Mouse (Mus musculus) lung, embryonic 16.5 days (tissue): ENCODE data around the gene Trabd2b. TPM values are rescaled to one million over a fixed set of nuclear protein-coding genes. Genes with fewer than 3 reads are reported as not detected.

Source experiments
- ATAC-seq: fragments of 200-750 bp; cut with Nextera tagmentation; 2 replicates; pipeline ENCODE4 v1.8.0; 2017; ENCODE audit warnings: low read depth, mild to moderate bottlenecking, moderate library complexity
- H3K27ac ChIP-seq: fragments of 300-500 bp; sonication (generic); 2 replicates; pipeline ENCODE4 v1.5.1; 2014; ENCODE audit warnings: mild to moderate bottlenecking, control low read depth, low read length
- H3K27me3 ChIP-seq: fragments of 300-500 bp; sonication (generic); 2 replicates; pipeline ENCODE4 v1.6.1; 2014; ENCODE audit warnings: low read depth, low read length, mixed read lengths; ENCODE audit not compliant: control insufficient read depth, insufficient read depth
- H3K36me3 ChIP-seq: fragments of 300-500 bp; sonication (generic); 2 replicates; pipeline ENCODE4 v1.6.1; 2014; ENCODE audit warnings: low read length; ENCODE audit not compliant: control insufficient read depth, insufficient read depth
- H3K4me1 ChIP-seq: fragments of 300-500 bp; sonication (generic); replicated peaks from 2 replicates; pipeline ENCODE4 v1.6.1; 2014; ENCODE audit warnings: low read length, mixed read lengths; ENCODE audit not compliant: control insufficient read depth, insufficient read depth
- H3K4me2 ChIP-seq: fragments of 300-500 bp; sonication (generic); 2 replicates; pipeline ENCODE4 v1.6.1; 2014; ENCODE audit warnings: low read depth, low read length, control low read depth
- H3K4me3 ChIP-seq: fragments of 300-500 bp; sonication (generic); 2 replicates; pipeline ENCODE4 v1.5.1; 2014; ENCODE audit warnings: mild to moderate bottlenecking, low read length, control low read depth
- H3K9ac ChIP-seq: fragments of 300-500 bp; sonication (generic); 2 replicates; pipeline ENCODE4 v1.6.1; 2014; ENCODE audit warnings: low read length, control low read depth
- H3K9me3 ChIP-seq: fragments of 300-500 bp; sonication (generic); 2 replicates; pipeline ENCODE4 v1.6.1; 2016; ENCODE audit warnings: low read length; ENCODE audit not compliant: control insufficient read depth
- WGBS: fragments of 180-500 bp; shearing (Covaris S2); extraction: QIAGEN DNeasy Blood & Tissue Kit; methylation state at CpG from one replicate; pipeline ENCODE4 v1.1.7; 2014; 5-methylcytosine and 5-hydroxymethylcytosine counted together
- polyA plus RNA-seq: library from polyadenylated mRNA; unstranded; fragments of >200 nt; fragmentation: Nextera tagmentation; extraction: Ambion mirVana; gene quantifications from 2 replicates; pipeline ENCODE4 v1.2.1, GENCODE M21; 2015

Trabd2b gene
- polyA plus RNA-seq, 1 experiment from 2014 or later: 5.4 TPM

DNA sequence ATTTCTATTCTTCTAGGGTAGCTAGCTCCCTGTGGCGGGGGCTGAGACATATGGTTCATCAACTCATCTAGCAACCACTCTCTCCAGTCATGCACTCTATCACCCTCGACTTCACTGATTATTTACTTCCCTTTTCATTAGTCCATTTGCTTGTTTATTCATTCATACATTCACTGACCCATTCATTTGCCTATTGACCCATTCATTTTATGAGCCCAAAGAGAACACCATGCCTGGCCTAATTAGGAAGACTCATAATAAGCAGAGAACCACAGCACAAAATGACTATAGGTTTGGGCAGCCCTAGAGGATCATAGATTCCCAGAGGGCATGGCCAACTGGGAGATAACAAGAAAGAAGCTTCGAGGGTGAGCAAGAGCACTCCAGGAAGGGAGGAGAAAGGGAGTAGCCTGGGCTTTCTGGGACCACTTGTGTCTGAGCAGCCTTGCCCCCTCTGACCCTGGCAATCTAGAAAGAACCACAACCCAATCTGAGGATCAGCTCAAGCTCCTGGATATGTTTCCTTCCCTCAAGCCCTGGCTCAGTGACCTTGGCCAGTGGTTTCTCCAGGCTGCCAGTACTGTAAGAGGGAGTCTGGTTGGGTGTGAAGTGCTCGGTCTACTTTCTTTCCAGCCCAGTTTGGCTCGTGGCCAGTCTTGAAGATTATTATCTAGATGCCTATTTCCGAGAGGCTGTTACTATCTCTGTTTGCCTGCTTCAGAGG, 61.0 kb downstream of the Trabd2b start:
- peaks cover 32% of the 10 kb centered on the region for H3K4me1 ChIP-seq
- peak overlapping the region; percentile 16; the same call in 1 of the 2 replicates for H3K4me2 ChIP-seq
- H3K36me3 ChIP-seq: no peaks in the 10 kb centered on the region
- no peak overlapping the region for H3K4me3 ChIP-seq
- H3K9ac ChIP-seq: no peak overlapping the region
- ATAC-seq: peak; percentile 63
- no peaks in the 10 kb centered on the region for H3K9me3 ChIP-seq
- WGBS: 30% methylated on average over 6 of the region's 6 CpGs
- H3K27me3 ChIP-seq: no peaks in the 10 kb centered on the region
- no peak overlapping the region for H3K27ac ChIP-seq

- Histone ChIP-seq H3K4me3 (no peak overlapping the region), H3K4me2 (peak overlapping the region; percentile 16; the same call in 1 of the 2 replicates), H3K9me3 (no peaks in the 10 kb centered on the region), H3K27ac (no peak overlapping the region), H3K36me3 (no peaks in the 10 kb centered on the region), H3K27me3 (no peaks in the 10 kb centered on the region), H3K4me1 (peaks cover 32% of the 10 kb centered on the region), H3K9ac (no peak overlapping the region)
- WGBS: 18% methylated on average over 7 of the region's 7 CpGs
- peak; percentile 29 for ATAC-seq
Measured at GRCm38 (mm10) chr4:114468095-114468429, 61.5 kb downstream of the Trabd2b start.

- Histone ChIP-seq H3K4me3 (no peak overlapping the region), H3K27me3 (no peaks in the 10 kb centered on the region), H3K4me1 (peaks cover 32% of the 10 kb centered on the region), H3K9ac (no peak overlapping the region), H3K36me3 (no peaks in the 10 kb centered on the region), H3K9me3 (no peaks in the 10 kb centered on the region), H3K4me2 (no peak overlapping the region), H3K27ac (no peak overlapping the region)
- no peak for ATAC-seq
- 58% methylated on average over 1 of the region's 1 CpGs for WGBS
Measured at GRCm38 (mm10) chr4:114469881-114470280, 63.4 kb downstream of the Trabd2b start.

GRCm38 (mm10) chr4:114472143-114472542, 65.6 kb downstream of the Trabd2b start:
- no peaks in the 10 kb centered on the region for H3K9me3 ChIP-seq
- H3K9ac ChIP-seq: no peak overlapping the region
- no peak overlapping the region for H3K4me2 ChIP-seq
- 67% methylated on average over 5 of the region's 5 CpGs for WGBS
- H3K27ac ChIP-seq: no peak overlapping the region
- no peak overlapping the region for H3K4me3 ChIP-seq
- H3K27me3 ChIP-seq: no peaks in the 10 kb centered on the region
- H3K4me1 ChIP-seq: peaks cover 21% of the 10 kb centered on the region
- H3K36me3 ChIP-seq: no peaks in the 10 kb centered on the region
- ATAC-seq: peak; percentile 63

DNA sequence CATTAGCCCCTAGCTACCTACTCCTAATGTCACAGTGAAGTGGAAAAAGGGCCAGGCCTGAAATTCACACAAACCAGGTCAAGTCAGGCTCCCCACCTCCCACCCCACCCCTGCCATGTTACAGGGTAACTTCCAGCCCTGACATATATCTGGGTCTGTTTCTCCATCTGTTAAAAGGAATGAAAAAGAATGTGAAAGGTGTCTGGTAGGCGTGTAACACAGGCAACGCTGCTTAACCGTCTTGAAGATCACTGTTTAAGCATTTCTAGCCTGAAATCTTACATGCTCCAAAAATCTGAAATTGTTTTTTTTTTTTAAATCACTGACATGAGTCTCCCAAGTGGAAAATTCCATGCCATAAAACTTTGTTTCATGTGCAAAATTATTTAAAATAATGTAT, 69.8 kb downstream of the Trabd2b start:
- ATAC-seq: no peak
- WGBS: 76% methylated on average over 3 of the region's 3 CpGs

DNA sequence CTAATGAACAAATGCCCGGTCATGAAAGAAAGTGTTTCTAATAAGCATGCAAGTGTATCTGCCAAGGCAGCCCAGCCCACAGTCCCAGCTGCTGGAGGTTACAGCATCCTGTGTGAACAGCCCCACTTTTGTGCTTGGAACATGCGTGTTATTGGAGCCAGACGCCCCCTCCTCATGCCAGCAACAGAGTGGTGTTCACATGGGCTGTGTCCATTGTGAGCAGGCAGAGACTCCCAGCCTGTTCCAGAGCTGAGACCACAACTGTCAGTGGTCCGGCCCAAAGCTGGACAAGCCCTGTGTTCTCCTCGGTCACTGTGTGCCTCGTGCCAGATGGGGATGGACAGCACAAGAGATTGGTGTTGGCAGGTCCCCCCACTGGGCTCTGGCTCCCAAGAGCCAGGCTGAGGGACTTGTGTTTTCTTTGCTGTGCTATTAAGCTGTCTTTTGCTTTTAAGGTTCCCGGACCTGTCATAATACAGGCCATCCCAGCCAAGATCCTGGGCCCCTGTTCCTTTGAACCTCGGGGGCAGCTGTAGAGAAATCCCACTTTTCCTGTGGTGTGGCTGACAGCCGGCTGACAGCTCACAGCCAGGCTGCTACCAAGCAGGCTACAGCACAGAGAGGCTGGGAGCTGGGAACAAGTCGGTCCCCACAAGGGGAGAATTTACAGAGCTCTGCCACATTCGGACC, 70.7 kb downstream of the Trabd2b start:
- Histone ChIP-seq H3K27ac (no peak overlapping the region), H3K4me2 (no peak overlapping the region), H3K4me3 (no peak overlapping the region), H3K9ac (no peak overlapping the region), H3K36me3 (no peaks in the 10 kb centered on the region), H3K9me3 (no peaks in the 10 kb centered on the region), H3K27me3 (no peaks in the 10 kb centered on the region), H3K4me1 (peaks cover 5% of the 10 kb centered on the region; the same call in 1 of the 2 replicates)
- 28% methylated on average over 11 of the region's 11 CpGs for WGBS
- peak; percentile 45 for ATAC-seq

More for the DNA sequence above, 69.8 kb downstream of the Trabd2b start:
- Histone ChIP-seq H3K4me1 (peaks cover 5% of the 10 kb centered on the region; the same call in 1 of the 2 replicates), H3K27me3 (no peaks in the 10 kb centered on the region), H3K9me3 (no peaks in the 10 kb centered on the region), H3K27ac (no peak overlapping the region), H3K36me3 (no peaks in the 10 kb centered on the region), H3K4me3 (no peak overlapping the region), H3K9ac (no peak overlapping the region), H3K4me2 (no peak overlapping the region)

- H3K27me3 ChIP-seq: no peaks in the 10 kb centered on the region
- H3K4me2 ChIP-seq: no peak overlapping the region
- H3K4me3 ChIP-seq: no peak overlapping the region
- 57% methylated on average over 5 of the region's 5 CpGs for WGBS
- ATAC-seq: no peak
- no peaks in the 10 kb centered on the region for H3K9me3 ChIP-seq
- H3K36me3 ChIP-seq: no peaks in the 10 kb centered on the region
- peaks cover 5% of the 10 kb centered on the region; the same call in 1 of the 2 replicates for H3K4me1 ChIP-seq
- no peak overlapping the region for H3K27ac ChIP-seq
- H3K9ac ChIP-seq: no peak overlapping the region
Measured at GRCm38 (mm10) chr4:114481518-114481917, 75.0 kb downstream of the Trabd2b start.

GRCm38 (mm10) chr4:114484173-114484572, 77.6 kb downstream of the Trabd2b start:
- H3K4me3 ChIP-seq: no peak overlapping the region
- H3K36me3 ChIP-seq: no peaks in the 10 kb centered on the region
- H3K27me3 ChIP-seq: no peaks in the 10 kb centered on the region
- no peaks in the 10 kb centered on the region for H3K9me3 ChIP-seq
- no peak overlapping the region for H3K9ac ChIP-seq
- H3K4me2 ChIP-seq: no peak overlapping the region
- 74% methylated on average over 2 of the region's 2 CpGs for WGBS
- ATAC-seq: no peak
- H3K4me1 ChIP-seq: no peaks in the 10 kb centered on the region; the same call in 1 of the 2 replicates
- no peak overlapping the region for H3K27ac ChIP-seq

DNA sequence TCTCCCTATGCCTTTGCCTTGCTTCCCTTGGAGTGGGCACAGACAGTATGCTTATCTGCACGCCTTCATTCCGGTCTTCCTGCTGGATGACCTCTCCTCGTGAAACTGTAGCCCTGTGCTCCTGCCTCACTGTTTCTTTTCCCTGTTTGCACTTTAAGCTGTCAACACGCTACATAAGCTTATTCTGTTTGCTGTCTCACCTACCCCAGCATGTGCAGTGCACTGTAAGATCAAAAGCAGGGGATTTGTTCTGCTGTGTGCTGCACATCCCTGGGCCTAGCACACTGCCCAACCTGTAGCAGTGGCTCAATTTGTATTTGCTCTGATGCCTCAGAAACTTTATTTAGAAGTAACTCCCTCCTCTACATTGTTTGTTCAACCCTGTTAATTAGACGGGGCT, 79.5 kb downstream of the Trabd2b start:
- H3K4me1 ChIP-seq: no peaks in the 10 kb centered on the region; the same call in 1 of the 2 replicates
- H3K36me3 ChIP-seq: no peaks in the 10 kb centered on the region
- no peak overlapping the region for H3K9ac ChIP-seq
- WGBS: 48% methylated on average over 5 of the region's 5 CpGs
- ATAC-seq: no peak
- H3K27ac ChIP-seq: no peak overlapping the region
- no peaks in the 10 kb centered on the region for H3K27me3 ChIP-seq
- no peak overlapping the region for H3K4me3 ChIP-seq
- H3K9me3 ChIP-seq: no peaks in the 10 kb centered on the region
- H3K4me2 ChIP-seq: no peak overlapping the region
